Mouse (Mus musculus) hindbrain, embryonic 10.5 days (tissue): ENCODE data around the gene Nkx2-2. TPM values are rescaled to one million over a fixed set of nuclear protein-coding genes. Genes with fewer than 3 reads are reported as not detected.

Experiments
- DNase-seq: peaks from one replicate; pipeline ENCODE4 v3.0.0-alpha.2; 2017; ENCODE audit warnings: low spot score
- H3K27ac ChIP-seq: fragments of 300-500 bp; sonication (generic); 2 replicates; pipeline ENCODE4 v1.5.1; 2016; ENCODE audit warnings: mild to moderate bottlenecking, moderate library complexity
- H3K27me3 ChIP-seq: fragments of 300-500 bp; sonication (generic); 2 replicates; pipeline ENCODE4 v1.6.1; 2016; ENCODE audit warnings: mild to moderate bottlenecking; ENCODE audit not compliant: poor library complexity, insufficient read depth, severe bottlenecking
- H3K36me3 ChIP-seq: fragments of 300-500 bp; sonication (generic); 2 replicates; pipeline ENCODE4 v1.6.1; 2016; ENCODE audit warnings: mild to moderate bottlenecking, moderate library complexity
- H3K4me1 ChIP-seq: fragments of 300-500 bp; sonication (generic); replicated peaks from 2 replicates; pipeline ENCODE4 v1.6.1; 2016; ENCODE audit warnings: mild to moderate bottlenecking
- H3K4me3 ChIP-seq: fragments of 300-500 bp; sonication (generic); 2 replicates; pipeline ENCODE4 v1.5.1; 2016; ENCODE audit warnings: mild to moderate bottlenecking, moderate library complexity
- H3K9me3 ChIP-seq: fragments of 300-500 bp; sonication (generic); 2 replicates; pipeline ENCODE4 v1.6.1; 2016; ENCODE audit warnings: mild to moderate bottlenecking, moderate library complexity
- WGBS: fragments of 180-500 bp; shearing (Covaris S2); methylation state at CpG from one replicate; pipeline ENCODE4 v1.1.7; 2016; 5-methylcytosine and 5-hydroxymethylcytosine counted together
- polyA plus RNA-seq: library from polyadenylated mRNA; unstranded; fragments of >200 nt; fragmentation: Nextera tagmentation; extraction: Ambion mirVana; gene quantifications from 2 replicates; pipeline ENCODE4 v1.2.1, GENCODE M21; 2016

Nkx2-2 gene
- polyA plus RNA-seq, 1 experiment from 2014 or later: 5.0 TPM

GRCm38 (mm10) chr2:147187061-147187870 lies 6.8 kb downstream of the Nkx2-2 start:
- H3K4me1 ChIP-seq: peaks cover 66% of the 10 kb centered on the region
- WGBS: under 1% methylated on average over 33 of the region's 33 CpGs
- peak overlapping the region; percentile 47 for H3K27ac ChIP-seq

DNA sequence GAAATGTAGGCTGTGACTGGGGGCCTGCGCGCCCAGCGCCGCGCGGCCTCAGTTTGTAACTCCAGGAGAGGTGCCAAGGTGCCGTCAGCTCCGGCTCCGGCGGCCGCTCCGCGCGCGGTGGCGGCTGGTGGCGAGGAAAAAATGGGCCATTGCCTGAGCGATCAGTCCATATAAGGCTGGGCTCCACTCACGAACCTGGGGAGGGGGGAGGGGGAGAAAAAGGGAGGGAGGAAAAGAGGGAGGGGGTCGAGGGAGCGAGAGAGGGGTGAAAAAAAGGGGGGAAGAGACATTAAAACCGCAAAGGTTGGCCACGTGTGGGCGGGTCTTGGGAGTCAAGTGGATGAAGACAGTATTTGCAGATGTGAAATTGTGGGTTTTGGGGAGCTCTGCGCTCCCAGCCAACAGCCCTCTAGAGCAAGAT lies 7.8 kb downstream of the Nkx2-2 start:
- Histone ChIP-seq H3K27ac (no peak overlapping the region; the same call in 1 of the 2 replicates), H3K4me3 (peak overlapping the region; percentile 46), H3K27me3 (peaks cover 99% of the 10 kb centered on the region), H3K4me1 (peaks cover 76% of the 10 kb centered on the region), H3K36me3 (no peaks in the 10 kb centered on the region), H3K9me3 (no peaks in the 10 kb centered on the region)
- peak; percentile 38 for DNase-seq
- under 1% methylated on average over 25 of the region's 25 CpGs for WGBS

More at GRCm38 (mm10) chr2:147187061-147187870, 6.8 kb downstream of the Nkx2-2 start:
- peak overlapping the region; percentile 32 for H3K4me3 ChIP-seq
- H3K9me3 ChIP-seq: no peaks in the 10 kb centered on the region
- H3K27me3 ChIP-seq: peaks cover 99% of the 10 kb centered on the region
- no peaks in the 10 kb centered on the region for H3K36me3 ChIP-seq
- DNase-seq: peak; percentile 63

- Histone ChIP-seq H3K9me3 (no peaks in the 10 kb centered on the region), H3K4me3 (peak overlapping the region; percentile 46), H3K27me3 (peaks cover 99% of the 10 kb centered on the region), H3K36me3 (no peaks in the 10 kb centered on the region), H3K27ac (peak overlapping the region; percentile 78), H3K4me1 (peaks cover 82% of the 10 kb centered on the region)
- WGBS: under 1% methylated on average over 23 of the region's 23 CpGs
- DNase-seq: peak; percentile 68
Observed at GRCm38 (mm10) chr2:147185561-147185960, 8.5 kb downstream of the Nkx2-2 start.

- Histone ChIP-seq H3K36me3 (no peaks in the 10 kb centered on the region), H3K4me3 (peak overlapping the region; percentile 45), H3K4me1 (peaks cover 78% of the 10 kb centered on the region), H3K27me3 (peaks cover 99% of the 10 kb centered on the region), H3K9me3 (no peaks in the 10 kb centered on the region), H3K27ac (peak overlapping the region; percentile 78)
- WGBS: under 1% methylated on average over 65 of the region's 65 CpGs
- peak; percentile 56 for DNase-seq
Observed at GRCm38 (mm10) chr2:147184071-147184990, 9.7 kb downstream of the Nkx2-2 start.

GRCm38 (mm10) chr2:147183521-147183920 lies 10.5 kb downstream of the Nkx2-2 start:
- H3K27ac ChIP-seq: peak overlapping the region; percentile 78; the same call in 1 of the 2 replicates
- WGBS: under 1% methylated on average over 12 of the region's 12 CpGs
- peaks cover 99% of the 10 kb centered on the region for H3K27me3 ChIP-seq
- no peaks in the 10 kb centered on the region for H3K36me3 ChIP-seq
- peaks cover 72% of the 10 kb centered on the region for H3K4me1 ChIP-seq
- DNase-seq: no peak
- peak overlapping the region; percentile 45 for H3K4me3 ChIP-seq
- H3K9me3 ChIP-seq: no peaks in the 10 kb centered on the region

- H3K4me1 ChIP-seq: peaks cover 75% of the 10 kb centered on the region
- H3K27ac ChIP-seq: peak overlapping the region; percentile 47; the same call in 1 of the 2 replicates
- DNase-seq: no peak
Observed at GRCm38 (mm10) chr2:147182709-147183260, 11.3 kb downstream of the Nkx2-2 start.

GRCm38 (mm10) chr2:147181926-147182708 lies 11.9 kb downstream of the Nkx2-2 start:
- Histone ChIP-seq H3K36me3 (no peaks in the 10 kb centered on the region), H3K27ac (peak overlapping the region; percentile 59)
- peak; percentile 58 for DNase-seq

More at GRCm38 (mm10) chr2:147182709-147183260, 11.3 kb downstream of the Nkx2-2 start:
- no peaks in the 10 kb centered on the region for H3K9me3 ChIP-seq
- H3K4me3 ChIP-seq: peak overlapping the region; percentile 45
- H3K36me3 ChIP-seq: no peaks in the 10 kb centered on the region
- 1% methylated on average over 25 of the region's 25 CpGs for WGBS
- H3K27me3 ChIP-seq: peaks cover 99% of the 10 kb centered on the region

GRCm38 (mm10) chr2:147181304-147181665 lies 12.8 kb downstream of the Nkx2-2 start:
- DNase-seq: no peak
- Histone ChIP-seq H3K4me1 (peaks cover 61% of the 10 kb centered on the region), H3K27ac (peak overlapping the region; percentile 79), H3K9me3 (no peaks in the 10 kb centered on the region), H3K27me3 (peaks cover 99% of the 10 kb centered on the region), H3K4me3 (peak overlapping the region; percentile 36), H3K36me3 (no peaks in the 10 kb centered on the region)
- 3% methylated on average over 5 of the region's 5 CpGs for WGBS

More at GRCm38 (mm10) chr2:147181926-147182708, 11.9 kb downstream of the Nkx2-2 start:
- H3K9me3 ChIP-seq: no peaks in the 10 kb centered on the region
- H3K27me3 ChIP-seq: peaks cover 99% of the 10 kb centered on the region
- peak overlapping the region; percentile 45 for H3K4me3 ChIP-seq
- WGBS: 4% methylated on average over 18 of the region's 18 CpGs
- peaks cover 68% of the 10 kb centered on the region for H3K4me1 ChIP-seq

- Histone ChIP-seq H3K27ac (peak overlapping the region; percentile 79), H3K9me3 (no peaks in the 10 kb centered on the region)
- WGBS: under 1% methylated on average over 32 of the region's 32 CpGs
Observed at GRCm38 (mm10) chr2:147180649-147181303, 13.3 kb downstream of the Nkx2-2 start.

DNA sequence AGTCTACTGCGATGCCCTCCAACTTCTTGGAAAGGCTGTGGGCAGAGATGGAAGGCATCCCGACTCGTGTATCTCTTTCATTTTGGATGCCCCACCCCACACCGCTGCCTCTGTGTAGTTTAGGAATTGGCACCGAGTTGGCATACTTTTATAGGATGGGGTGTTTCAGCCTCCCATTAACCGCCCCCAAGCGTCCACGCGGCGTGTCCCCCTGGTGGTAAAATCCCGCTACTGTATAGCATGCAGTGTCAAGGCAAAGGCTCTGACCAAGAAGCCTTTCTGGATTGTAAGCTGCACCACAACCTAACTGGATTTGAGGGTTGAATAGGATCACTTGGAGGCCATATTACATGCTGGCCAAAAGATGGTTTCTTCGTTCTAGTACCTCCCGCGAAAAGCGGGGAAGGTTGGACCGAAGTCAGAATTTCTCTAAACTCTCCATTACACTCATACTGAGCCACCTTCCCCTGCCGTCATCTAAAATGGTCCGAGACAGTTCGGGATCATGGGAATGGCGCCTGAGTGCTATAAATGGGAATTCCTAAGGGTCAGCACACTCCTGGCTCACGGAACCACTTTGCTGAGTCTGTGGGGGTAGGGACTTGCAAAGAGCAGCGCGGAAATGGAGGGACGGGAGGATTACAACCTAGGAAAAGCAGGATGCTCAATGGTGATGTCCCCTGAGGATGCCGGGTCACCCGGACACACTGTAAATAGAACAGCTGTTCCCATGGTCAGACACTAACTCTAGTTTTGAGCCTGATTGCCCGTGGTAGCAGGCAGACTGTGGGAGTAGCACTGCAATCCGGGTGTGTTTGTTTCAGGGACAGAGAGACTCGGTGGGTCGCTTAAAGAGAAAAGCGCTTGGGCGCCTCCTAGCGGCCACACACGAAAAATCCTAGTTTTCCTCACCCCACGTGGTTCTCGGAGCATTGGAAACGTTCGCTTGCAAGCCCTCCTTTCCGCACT lies 15.7 kb downstream of the Nkx2-2 start:
- peak; percentile 87 for DNase-seq
- Histone ChIP-seq H3K36me3 (no peaks in the 10 kb centered on the region), H3K27me3 (peaks cover 99% of the 10 kb centered on the region), H3K27ac (no peak overlapping the region), H3K9me3 (no peaks in the 10 kb centered on the region), H3K4me1 (peaks cover 41% of the 10 kb centered on the region), H3K4me3 (peak overlapping the region; percentile 44)
- 1% methylated on average over 39 of the region's 39 CpGs for WGBS

More at GRCm38 (mm10) chr2:147180649-147181303, 13.3 kb downstream of the Nkx2-2 start:
- H3K36me3 ChIP-seq: no peaks in the 10 kb centered on the region
- peaks cover 98% of the 10 kb centered on the region for H3K27me3 ChIP-seq
- peak overlapping the region; percentile 36 for H3K4me3 ChIP-seq
- DNase-seq: peak; percentile 85
- peaks cover 56% of the 10 kb centered on the region for H3K4me1 ChIP-seq
